Mouse (Mus musculus) brain, adult 2 months (tissue): ENCODE results near the gene Bglap3.
"Not testable (repeated sequence)": the region's sequence is repeated elsewhere in the genome, so short reads cannot be mapped to it uniquely, and the experiment has no call there.

Source experiments
- DNase-seq: peaks from one replicate; pipeline ENCODE4 v3.0.0; 2011; ENCODE audit warnings: low read depth, low spot score

The Bglap3 gene

GRCm38 (mm10) chr3:88378599-88378998, 6.1 kb upstream of the Bglap3 start, which contains the start of gene Bglap2:
TSS of gene Bglap2 (minus strand) at chr3:88378699.
- DNase-seq, result not testable (repeated sequence)

GRCm38 (mm10) chr3:88376644-88377043, 4.1 kb upstream of the Bglap3 start:
- DNase-seq, result not testable (repeated sequence)

GRCm38 (mm10) chr3:88375750-88376626, 3.4 kb upstream of the Bglap3 start:
- DNase-seq, result peak; percentile 69

- DNase-seq, result not testable (repeated sequence)
These were observed 4.0 kb downstream of the Bglap3 start for GRCm38 (mm10) chr3:88368511-88368910.

GRCm38 (mm10) chr3:88367517-88367916, 5.0 kb downstream of the Bglap3 start:
- not testable (repeated sequence) for DNase-seq

GRCm38 (mm10) chr3:88366830-88367428, 5.6 kb downstream of the Bglap3 start:
- peak; percentile 46 for DNase-seq

GRCm38 (mm10) chr3:88365705-88366361, 6.7 kb downstream of the Bglap3 start:
- no peak for DNase-seq

- no peak for DNase-seq
These were observed 8.2 kb downstream of the Bglap3 start, which contains the start of gene Paqr6 for GRCm38 (mm10) chr3:88364337-88364736. TSS of gene Paqr6 (plus strand) at chr3:88364584.

- peak; percentile 82 for DNase-seq
These were observed 8.8 kb downstream of the Bglap3 start for GRCm38 (mm10) chr3:88363700-88364099.

- no peak for DNase-seq
These were observed 10.8 kb downstream of the Bglap3 start for GRCm38 (mm10) chr3:88361612-88362313.

GRCm38 (mm10) chr3:88361096-88361495, 11.4 kb downstream of the Bglap3 start:
- no peak for DNase-seq

GRCm38 (mm10) chr3:88359989-88360388, 12.6 kb downstream of the Bglap3 start:
- DNase-seq, result peak; percentile 54

- DNase-seq, result no peak
These were observed 13.0 kb downstream of the Bglap3 start for GRCm38 (mm10) chr3:88359584-88359983.

GRCm38 (mm10) chr3:88354396-88355165, 18.0 kb downstream of the Bglap3 start:
- DNase-seq, result peak; percentile 81

GRCm38 (mm10) chr3:88352907-88353306, 19.6 kb downstream of the Bglap3 start:
- DNase-seq, result peak; percentile 74

- peak; percentile 70 for DNase-seq
These were observed 21.8 kb downstream of the Bglap3 start for GRCm38 (mm10) chr3:88350732-88351131.

GRCm38 (mm10) chr3:88339006-88339405, 33.5 kb downstream of the Bglap3 start:
- no peak for DNase-seq

- no peak for DNase-seq
These were observed 34.2 kb downstream of the Bglap3 start for GRCm38 (mm10) chr3:88338316-88338715.

GRCm38 (mm10) chr3:88337367-88338020, 35.0 kb downstream of the Bglap3 start:
- DNase-seq, result peak; percentile 75
